Mouse (Mus musculus) bone marrow, adult 2 months (tissue): ENCODE measurements around the gene Pepd. TPM values are rescaled to one million over a fixed set of nuclear protein-coding genes. Genes with fewer than 3 reads are reported as not detected.
A peak's percentile ranks its signal among the peaks of the same experiment; 100 is the strongest.

ENCODE experiments used
- H3K27ac ChIP-seq: fragments of 200-500 bp; 2 replicates; pipeline ENCODE4 v1.5.1; 2012; ENCODE audit warnings: low read depth, mild to moderate bottlenecking, control low read depth, inconsistent platforms, low read length; ENCODE audit not compliant: control insufficient read depth, poor library complexity, insufficient read depth
- H3K4me1 ChIP-seq: fragments of 200-500 bp; 2 replicates; pipeline ENCODE4 v1.6.1; 2011; ENCODE audit warnings: low read length; ENCODE audit not compliant: control insufficient read depth, insufficient read depth
- H3K4me3 ChIP-seq: fragments of 200-500 bp; replicated peaks from 2 replicates; pipeline ENCODE3; 2011; ENCODE audit warnings: mild to moderate bottlenecking, low read depth, low read length, control low read depth; ENCODE audit not compliant: control insufficient read depth
- CTCF ChIP-seq: fragments of 200-500 bp; IDR thresholded peaks from 2 replicates; pipeline ENCODE4 v1.5.1; 2011; ENCODE audit warnings: low read length, control low read depth; ENCODE audit not compliant: control insufficient read depth, insufficient read depth
- POLR2A ChIP-seq: fragments of 200-500 bp; IDR thresholded peaks from 2 replicates; pipeline ENCODE4 v1.6.1; 2011; ENCODE audit warnings: low read depth, mild to moderate bottlenecking, control low read depth, low read length, borderline replicate concordance; ENCODE audit not compliant: control insufficient read depth
- WGBS: fragments of 180-500 bp; shearing (Covaris S2); methylation state at CpG from one replicate; pipeline ENCODE4 v1.1.7; 2018; 5-methylcytosine and 5-hydroxymethylcytosine counted together
- polyA plus RNA-seq: library from polyadenylated mRNA; stranded (reverse); fragments of >200 nt; gene quantifications from 2 replicates; pipeline ENCODE4 v1.2.4, GENCODE M21; 2011; ENCODE audit warnings: low replicate concordance; ENCODE audit not compliant: missing spikeins, insufficient read depth, insufficient read length

Pepd gene
- polyA plus RNA-seq, 1 experiment = 16.1 TPM

GRCm38 (mm10) chr7:34983702-34984475 lies 71.7 kb downstream of the Pepd start:
- WGBS = 66% methylated on average over 4 of the region's 4 CpGs
- H3K27ac ChIP-seq = peak overlapping the region; percentile 32; the same call in 1 of the 2 replicates
- H3K4me3 ChIP-seq = no peak overlapping the region
- peaks cover 8% of the 10 kb centered on the region for H3K4me1 ChIP-seq
- TF ChIP-seq POLR2A (no peak), CTCF (no peak)

- H3K27ac ChIP-seq = peak overlapping the region; percentile 32
- no peak for TF ChIP-seq CTCF
- TF ChIP-seq POLR2A = no peak
- WGBS = 8% methylated on average over 11 of the region's 11 CpGs
- peaks cover 8% of the 10 kb centered on the region for H3K4me1 ChIP-seq
- no peak overlapping the region for H3K4me3 ChIP-seq
Measured at GRCm38 (mm10) chr7:34984526-34985133, 72.5 kb downstream of the Pepd start.

GRCm38 (mm10) chr7:34985216-34985615 lies 73.0 kb downstream of the Pepd start:
- H3K4me3 ChIP-seq = no peak overlapping the region
- peaks cover 8% of the 10 kb centered on the region for H3K4me1 ChIP-seq
- 9% methylated on average over 9 of the region's 9 CpGs for WGBS
- peak overlapping the region; percentile 60 for H3K27ac ChIP-seq
- no peak for TF ChIP-seq POLR2A
- no peak for TF ChIP-seq CTCF

- no peak for TF ChIP-seq POLR2A
- no peak for TF ChIP-seq CTCF
- H3K27ac ChIP-seq = peak overlapping the region; percentile 60
- peaks cover 8% of the 10 kb centered on the region for H3K4me1 ChIP-seq
- H3K4me3 ChIP-seq = no peak overlapping the region
Measured at GRCm38 (mm10) chr7:34985646-34986045, 73.5 kb downstream of the Pepd start.

- no peak overlapping the region for H3K27ac ChIP-seq
- TF ChIP-seq CTCF (no peak), POLR2A (no peak)
- peaks cover 8% of the 10 kb centered on the region for H3K4me1 ChIP-seq
- H3K4me3 ChIP-seq = no peak overlapping the region
- WGBS = 85% methylated on average over 7 of the region's 7 CpGs
Measured at GRCm38 (mm10) chr7:34986575-34987150, 74.5 kb downstream of the Pepd start.

DNA sequence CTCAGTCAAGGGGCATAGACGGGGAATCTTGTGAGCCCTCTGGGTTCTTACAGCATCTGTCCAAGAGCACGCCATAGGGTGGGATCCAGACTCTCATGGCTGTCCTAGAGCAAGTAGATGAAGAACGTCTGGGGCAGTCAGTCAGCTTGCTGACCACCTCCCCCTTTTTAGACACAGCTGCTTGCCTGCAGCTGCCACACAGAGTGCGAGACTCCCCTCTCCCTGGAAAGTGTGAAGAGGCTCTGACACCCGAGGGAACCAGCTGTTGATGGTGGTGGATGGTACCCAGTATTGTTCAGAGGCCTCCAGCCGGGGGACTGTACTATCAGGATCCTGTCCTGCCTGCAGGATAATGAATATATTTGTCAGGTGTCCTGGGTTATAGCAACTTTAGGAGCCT lies 75.1 kb downstream of the Pepd start:
- Histone ChIP-seq H3K27ac (no peak overlapping the region), H3K4me3 (no peak overlapping the region), H3K4me1 (peaks cover 8% of the 10 kb centered on the region)
- WGBS = 80% methylated on average over 6 of the region's 6 CpGs
- no peak for TF ChIP-seq POLR2A
- no peak for TF ChIP-seq CTCF

DNA sequence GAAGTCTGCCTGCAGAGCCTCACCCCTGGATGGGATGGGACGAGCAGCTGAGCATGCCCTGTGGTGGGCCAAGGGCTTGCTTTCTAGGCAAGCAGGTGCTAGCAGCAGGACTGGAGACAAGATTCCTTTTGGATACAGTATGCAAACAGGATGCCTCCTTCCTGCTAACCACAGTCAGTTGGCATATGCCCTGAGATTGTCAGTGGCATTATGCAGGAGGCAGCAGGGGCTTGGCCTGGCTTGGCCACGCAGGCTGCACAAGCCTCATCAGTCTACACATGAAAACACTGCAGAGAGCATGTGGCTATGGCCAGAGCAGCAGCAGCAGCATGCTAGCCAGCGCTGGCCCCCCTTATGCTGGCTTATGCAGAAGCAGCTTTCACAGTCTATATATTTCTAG lies 76.3 kb downstream of the Pepd start:
- 80% methylated on average over 3 of the region's 3 CpGs for WGBS
- no peak for TF ChIP-seq CTCF
- TF ChIP-seq POLR2A = no peak
- no peak overlapping the region for H3K4me3 ChIP-seq
- peaks cover 8% of the 10 kb centered on the region for H3K4me1 ChIP-seq
- H3K27ac ChIP-seq = no peak overlapping the region

DNA sequence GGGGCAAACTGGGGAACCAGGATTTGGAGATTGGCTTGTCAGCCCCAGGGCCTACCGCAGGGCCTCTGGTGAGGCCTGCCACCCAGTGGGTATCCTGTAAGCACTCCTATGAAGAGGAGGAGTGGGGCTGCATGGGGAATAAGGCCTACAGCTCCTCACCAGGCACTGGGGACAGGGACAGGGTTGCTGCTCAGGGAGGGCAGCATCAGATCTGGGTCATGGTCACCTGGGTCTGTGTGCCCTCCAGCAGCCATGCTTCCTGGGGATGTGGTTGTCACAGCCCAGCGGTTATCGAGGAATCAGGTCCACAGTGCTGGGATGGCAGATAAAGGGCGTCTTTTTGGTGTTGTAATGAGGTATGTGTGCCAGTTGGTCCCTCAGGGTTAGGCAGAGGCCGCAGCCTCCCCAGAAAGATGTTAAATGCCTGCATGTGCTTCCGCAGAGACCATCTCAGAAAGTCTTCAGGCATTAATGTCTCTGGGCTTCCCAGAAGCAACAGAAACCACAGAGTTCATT lies 79.6 kb downstream of the Pepd start:
- Histone ChIP-seq H3K4me3 (no peak overlapping the region), H3K4me1 (no peaks in the 10 kb centered on the region), H3K27ac (no peak overlapping the region)
- 78% methylated on average over 6 of the region's 6 CpGs for WGBS
- no peak for TF ChIP-seq CTCF
- no peak for TF ChIP-seq POLR2A

- TF ChIP-seq CTCF (no peak), POLR2A (no peak)
- 81% methylated on average over 3 of the region's 3 CpGs for WGBS
- no peak overlapping the region for H3K4me3 ChIP-seq
- no peaks in the 10 kb centered on the region for H3K4me1 ChIP-seq
- H3K27ac ChIP-seq = no peak overlapping the region
Measured at GRCm38 (mm10) chr7:34992766-34993165, 80.6 kb downstream of the Pepd start.
